Mouse (Mus musculus) mouse trophoblast stem cell (cell line): ENCODE results near the gene Foxp2.

Experiments used
- in situ Hi-C, 2 experiments: fragments of 300-500 bp; cut with MseI, MboI; formaldehyde crosslinking; loops; 2 replicates in 1 of 2; 3 replicates in 1 of 2; pipeline ENCODE4 v1.15.1; 2025

The Foxp2 gene

GRCm38 (mm10) chr6:15370281-15370680, 469.1 kb downstream of the Foxp2 start:
- in situ Hi-C loops: no loop called here

GRCm38 (mm10) chr6:15370827-15371226, 469.7 kb downstream of the Foxp2 start:
- in situ Hi-C loops: no loop called here

GRCm38 (mm10) chr6:15373621-15374020, 472.5 kb downstream of the Foxp2 start:
- in situ Hi-C loops: no loop called here

- in situ Hi-C loops: no loop called here
Measured at GRCm38 (mm10) chr6:15378261-15378660, 477.1 kb downstream of the Foxp2 start.

GRCm38 (mm10) chr6:15396462-15396861, 495.3 kb downstream of the Foxp2 start:
- in situ Hi-C loops: no loop called here

- in situ Hi-C loops: no loop called here
Measured at GRCm38 (mm10) chr6:15397485-15397884, 496.3 kb downstream of the Foxp2 start.

GRCm38 (mm10) chr6:15401138-15401537, 500.0 kb downstream of the Foxp2 start:
- in situ Hi-C loops: no loop called here

GRCm38 (mm10) chr6:15402026-15402425, 500.9 kb downstream of the Foxp2 start:
- in situ Hi-C loops: no loop called here

GRCm38 (mm10) chr6:15415099-15415498, 514.0 kb downstream of the Foxp2 start:
- in situ Hi-C loops: no loop called here

GRCm38 (mm10) chr6:15459701-15460100, 558.6 kb downstream of the Foxp2 start:
- in situ Hi-C loops: no loop called here

- in situ Hi-C loops: no loop called here
Measured at GRCm38 (mm10) chr6:15463390-15463789, 562.2 kb downstream of the Foxp2 start.

GRCm38 (mm10) chr6:15465471-15465870, 564.3 kb downstream of the Foxp2 start:
- in situ Hi-C loops: no loop called here

GRCm38 (mm10) chr6:15466634-15467033, 565.5 kb downstream of the Foxp2 start:
- in situ Hi-C loops: no loop called here

GRCm38 (mm10) chr6:15486909-15487308, 585.8 kb downstream of the Foxp2 start:
- in situ Hi-C loops: no loop called here
